ENCODE assay signal across 10 mouse cellular contexts in the genomic region with DNA sequence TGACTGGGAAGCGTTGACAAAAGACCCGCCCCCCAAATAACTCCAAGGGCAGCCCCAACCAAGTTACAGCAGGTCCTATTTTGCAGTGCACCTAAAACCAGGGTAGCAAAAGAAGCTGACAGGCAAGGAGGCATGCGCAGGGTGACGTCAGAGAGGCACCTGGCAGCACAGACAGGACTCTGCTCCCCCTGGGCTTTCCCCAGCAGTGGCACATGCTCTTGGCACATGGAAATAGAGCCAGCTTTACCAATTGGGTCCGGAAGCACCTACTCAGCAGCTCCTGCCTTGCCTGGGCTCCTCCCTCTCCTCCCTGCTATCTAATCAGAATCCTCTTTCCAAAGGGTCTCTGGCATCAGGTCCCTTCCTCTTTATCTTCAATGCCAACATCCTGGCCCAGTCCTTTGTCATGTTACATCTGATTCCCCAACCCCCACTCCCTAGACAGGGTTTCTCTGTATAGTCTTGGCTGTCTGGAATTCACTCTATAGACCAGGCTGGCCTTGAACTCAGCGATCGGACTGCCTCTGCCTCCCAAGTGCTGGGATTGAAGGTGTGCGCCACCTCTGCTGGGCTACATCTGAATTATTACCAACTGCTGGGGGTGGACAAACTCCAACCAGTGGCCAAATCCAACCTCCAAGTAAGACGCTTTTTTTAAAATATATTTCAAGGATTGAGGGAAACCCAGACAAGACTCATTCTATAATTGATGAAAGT. TPM values are rescaled to one million over a fixed set of nuclear protein-coding genes. Genes with fewer than 3 reads are reported as not detected.
DNase-seq lines count a peak whose midpoint lies in the region; ATAC-seq lines count a peak whose summit lies in the region.
"Had no signal": no experiment of that assay in that cellular context is flagged by ENCODE, and none has a peak within 500 bp of the region (broad histone marks: within the 10 kb centered on the region; RNA-seq: fewer than 3 reads in every experiment).

No protein-coding gene starts in this region.

- H3K4me3 ChIP-seq in heart, embryonic 10.5 days: no peak overlapping the region
- no peak overlapping the region for H3K4me3 ChIP-seq in heart, embryonic 11.5 days (ENCODE audit: low read depth, low read length)
- no peak overlapping the region for H3K4me3 ChIP-seq in neural tube, embryonic 13.5 days
- no peak overlapping the region for H3K4me3 ChIP-seq in hindbrain, embryonic 13.5 days

- H3K27me3 ChIP-seq in heart, embryonic 10.5 days (ENCODE audit: insufficient read depth, poor library complexity, severe bottlenecking): no peaks in the 10 kb centered on the region
- no peaks in the 10 kb centered on the region for H3K27me3 ChIP-seq in heart, embryonic 11.5 days (ENCODE audit: control insufficient read depth, insufficient read depth, low read length)
- H3K27me3 ChIP-seq in neural tube, embryonic 13.5 days: no peaks in the 10 kb centered on the region
- no peaks in the 10 kb centered on the region for H3K27me3 ChIP-seq in hindbrain, embryonic 13.5 days

- H3K36me3 ChIP-seq in heart, embryonic 10.5 days: peaks cover 15% of the 10 kb centered on the region; the same call in 1 of the 2 replicates
- no peaks in the 10 kb centered on the region for H3K36me3 ChIP-seq in heart, embryonic 11.5 days (ENCODE audit: control insufficient read depth, insufficient read depth, low read length)
- H3K36me3 ChIP-seq in neural tube, embryonic 13.5 days: peaks cover 12% of the 10 kb centered on the region
- peaks cover 14% of the 10 kb centered on the region for H3K36me3 ChIP-seq in hindbrain, embryonic 13.5 days

- no peaks in the 10 kb centered on the region for H3K9me3 ChIP-seq in heart, embryonic 10.5 days
- no peaks in the 10 kb centered on the region for H3K9me3 ChIP-seq in heart, embryonic 11.5 days (replicated peaks; ENCODE audit: control insufficient read depth, low read length)
- no peaks in the 10 kb centered on the region for H3K9me3 ChIP-seq in neural tube, embryonic 13.5 days
- H3K9me3 ChIP-seq in hindbrain, embryonic 13.5 days: no peaks in the 10 kb centered on the region

- intact Hi-C loops in left cerebral cortex, postnatal 10 days (cut with DNase I): no loop called here

- peaks cover 90% of the 10 kb centered on the region for H3K4me1 ChIP-seq in heart, embryonic 10.5 days
- H3K4me1 ChIP-seq in heart, embryonic 11.5 days (ENCODE audit: control insufficient read depth, insufficient read depth, low read length): peaks cover 74% of the 10 kb centered on the region
- H3K4me1 ChIP-seq in neural tube, embryonic 13.5 days (replicated peaks): peaks cover 48% of the 10 kb centered on the region
- peaks cover 57% of the 10 kb centered on the region for H3K4me1 ChIP-seq in hindbrain, embryonic 13.5 days (replicated peaks)

- no peak overlapping the region for H3K9ac ChIP-seq in heart, embryonic 11.5 days (ENCODE audit: low read depth, low read length)
- H3K9ac ChIP-seq in neural tube, embryonic 13.5 days: peak overlapping the region; percentile 38; the same call in 1 of the 2 replicates
- peak overlapping the region; percentile 58 for H3K9ac ChIP-seq in hindbrain, embryonic 13.5 days

- no peak for DNase-seq in heart, embryonic 10.5 days (ENCODE audit: low spot score)
- no peak for DNase-seq in neural tube, embryonic 10.5 days (ENCODE audit: extremely low spot score, low spot score)
- no peak for DNase-seq in left cerebral cortex, postnatal 10 days (ENCODE audit: extremely low spot score in 1 of 2, low spot score in 2 of 2)
- no peak for DNase-seq in right cerebral cortex, adult 2 months (ENCODE audit: low spot score in 2 of 2)
- no peak for DNase-seq in lung, postnatal 4 days
- DNase-seq: thymus, postnatal 25 days had no signal

- H3K4me2 ChIP-seq in heart, embryonic 11.5 days: no peak overlapping the region
- H3K4me2 ChIP-seq in neural tube, embryonic 13.5 days: no peak overlapping the region
- H3K4me2 ChIP-seq in hindbrain, embryonic 13.5 days: no peak overlapping the region

- 68% methylated on average over 9 of the region's 9 CpGs for WGBS in heart, embryonic 10.5 days
- WGBS in heart, embryonic 11.5 days (ENCODE audit: insufficient replicate concordance): 61% methylated on average over 9 of the region's 9 CpGs
- WGBS in neural tube, embryonic 13.5 days: 80% methylated on average over 9 of the region's 9 CpGs
- 68% methylated on average over 9 of the region's 9 CpGs for WGBS in hindbrain, embryonic 13.5 days

- ATAC-seq in heart, embryonic 11.5 days (replicated peaks; ENCODE audit: insufficient number of reproducible peaks, low FRiP score, low TSS enrichment): no peak
- 0 out of 2 replicates have a peak, but pooled peaks have one; percentile 33 for ATAC-seq in neural tube, embryonic 13.5 days (ENCODE audit: low read depth)
- peak; percentile 36; the same call in 1 of the 2 replicates for ATAC-seq in hindbrain, embryonic 13.5 days (ENCODE audit: low FRiP score)
- ATAC-seq: activated CD4-positive, CD25-positive, alpha-beta regulatory T cell, adult 4 months had no signal

- peak overlapping the region; percentile 64; the same call in 1 of the 2 replicates for H3K27ac ChIP-seq in heart, embryonic 10.5 days
- H3K27ac ChIP-seq in heart, embryonic 11.5 days (ENCODE audit: low read depth, low read length): no peak overlapping the region
- H3K27ac ChIP-seq in neural tube, embryonic 13.5 days (replicated peaks): peak overlapping the region; percentile 64; the same call in 1 of the 2 replicates
- peak overlapping the region; percentile 69 for H3K27ac ChIP-seq in hindbrain, embryonic 13.5 days

RNA-seq across cellular contexts. Expression of a gene that starts 32.1 kb away (rescaled TPM):
- 25.8 and 37.3 TPM in 2 replicates for polyA plus RNA-seq in heart, embryonic 10.5 days (2016; fragmentation: Nextera tagmentation; extraction: Ambion mirVana)
- polyA plus RNA-seq in heart, embryonic 11.5 days (2014; fragmentation: Nextera tagmentation; extraction: Ambion mirVana): 32.3 and 53.2 TPM in 2 replicates
- 28.1 TPM in 2 replicates for polyA plus RNA-seq in neural tube, embryonic 13.5 days (2015; fragmentation: Nextera tagmentation; extraction: Ambion mirVana)
- polyA plus RNA-seq in hindbrain, embryonic 13.5 days (2015; fragmentation: Nextera tagmentation; extraction: Ambion mirVana): 33.8 and 34.5 TPM in 2 replicates
- total RNA-seq in left cerebral cortex, postnatal 10 days (2021): 100 to 1,000 TPM; 110 to 111 TPM
